Mouse (Mus musculus) heart, adult 11 months (tissue): ENCODE results near the gene Padi1.

Experiments used
- DNase-seq: peaks from one replicate; pipeline ENCODE4 v3.0.0; 2022

The Padi1 gene

DNA sequence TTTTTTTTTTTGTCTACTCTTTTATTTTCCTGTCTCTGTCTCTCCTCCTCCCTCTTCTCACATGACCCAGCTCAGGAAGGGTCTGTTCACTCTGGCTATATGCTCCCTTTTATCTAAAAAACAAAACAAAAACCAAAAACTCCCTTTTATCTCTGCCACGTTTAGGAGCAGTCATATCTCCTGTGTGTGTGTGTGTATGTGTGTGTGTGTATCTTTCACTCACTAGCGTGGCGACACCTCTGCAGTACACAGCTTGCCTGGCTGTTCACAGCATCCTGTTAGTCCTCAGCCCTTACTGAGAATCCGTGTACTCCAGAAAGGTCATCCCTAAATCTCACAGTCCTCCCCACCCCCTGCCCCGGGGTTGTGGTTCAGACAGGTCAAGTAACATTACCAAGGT lies 30.1 kb downstream of the Padi1 start:
- no peak for DNase-seq

- DNase-seq: peak; percentile 93
Observed at GRCm38 (mm10) chr4:140814241-140815225, 31.0 kb downstream of the Padi1 start.

DNA sequence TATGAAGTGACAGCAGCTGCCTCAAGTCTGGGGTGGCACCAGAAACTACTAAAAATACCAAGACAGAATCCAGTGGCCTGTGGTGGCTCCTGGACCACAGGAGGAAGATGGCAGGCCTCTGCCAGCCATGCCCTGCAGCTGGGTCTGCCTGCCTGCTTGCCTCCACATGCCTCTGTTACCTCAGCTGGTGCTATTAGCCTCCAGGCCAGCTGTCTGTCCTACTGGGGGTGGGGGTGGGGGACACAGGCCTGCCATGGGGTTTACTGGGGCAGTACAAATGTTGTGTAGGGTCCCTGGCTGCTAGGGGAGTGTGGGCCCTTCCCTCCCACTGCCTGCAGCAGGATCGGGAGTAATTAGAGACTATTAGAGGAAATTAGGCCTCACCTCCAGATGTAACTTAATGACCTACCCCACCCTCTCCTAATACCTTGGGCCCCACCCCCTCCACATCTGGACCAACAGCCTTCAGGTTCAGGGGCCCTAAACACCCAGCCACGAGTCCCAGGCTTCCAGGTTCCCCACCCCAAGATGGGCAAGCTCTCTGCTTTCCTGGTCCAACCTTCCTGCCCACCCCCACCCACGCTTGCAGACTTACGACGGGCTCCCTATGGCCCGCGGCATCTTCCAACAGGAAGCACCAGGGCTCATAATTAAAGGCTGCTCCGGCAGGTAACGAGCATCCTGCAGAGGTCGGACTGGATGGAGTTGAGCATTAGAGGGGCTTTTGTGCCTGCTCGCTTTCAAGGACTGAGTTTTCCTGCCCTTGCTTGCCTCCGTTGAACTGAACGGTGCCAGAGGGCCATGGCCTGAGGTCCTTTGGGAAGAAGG lies 32.0 kb downstream of the Padi1 start:
- DNase-seq: no peak

GRCm38 (mm10) chr4:140812609-140813008 lies 33.0 kb downstream of the Padi1 start:
- no peak for DNase-seq

GRCm38 (mm10) chr4:140812191-140812590 lies 33.4 kb downstream of the Padi1 start:
- no peak for DNase-seq

DNA sequence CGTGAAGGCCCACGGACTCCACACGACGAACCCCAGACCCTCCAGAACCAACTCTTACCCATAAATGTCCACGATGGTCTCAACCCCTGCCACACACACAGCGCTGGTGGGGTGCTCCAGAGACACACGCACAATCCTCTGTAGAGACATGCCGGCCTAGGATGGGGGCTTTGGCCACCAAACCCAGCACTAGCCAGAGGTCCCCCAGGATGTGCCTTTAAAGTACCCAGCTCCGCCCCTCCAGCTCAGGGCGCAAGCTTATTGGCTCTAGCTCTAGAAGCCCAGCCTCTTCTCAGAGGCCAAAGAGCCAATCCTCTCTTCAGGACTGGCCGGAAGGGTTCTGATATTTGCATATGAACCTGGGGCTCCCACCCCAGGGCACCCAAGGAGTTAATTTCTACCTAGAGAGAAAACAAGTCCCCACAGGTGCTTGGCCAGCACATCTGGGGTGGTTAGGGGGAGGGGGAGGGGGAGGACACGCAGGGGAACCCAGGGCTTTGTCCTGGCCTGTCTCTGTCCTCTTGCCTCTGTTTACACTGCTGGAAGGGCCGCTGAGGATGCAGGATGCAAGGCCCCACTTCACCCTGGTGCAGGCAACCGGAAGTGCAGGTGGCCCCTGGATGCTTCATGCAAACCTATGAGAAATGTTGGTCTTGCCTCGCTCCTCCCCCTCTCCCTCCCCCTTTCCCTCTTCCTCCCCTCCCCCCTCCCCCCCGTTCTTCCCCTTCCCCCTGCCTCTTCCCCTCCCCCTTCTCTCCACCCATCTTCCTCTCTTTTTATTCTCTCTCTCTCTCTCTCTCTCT lies 34.9 kb downstream of the Padi1 start, which contains the start of gene Padi3:
Gene Padi3 (minus strand): TSS at position 191 of the 803 bp plus-strand sequence.
- no peak for DNase-seq

- peak; percentile 92 for DNase-seq
Observed at GRCm38 (mm10) chr4:140809118-140809517, 36.5 kb downstream of the Padi1 start.

- no peak for DNase-seq
Observed at GRCm38 (mm10) chr4:140804601-140805000, 41.0 kb downstream of the Padi1 start.

DNA sequence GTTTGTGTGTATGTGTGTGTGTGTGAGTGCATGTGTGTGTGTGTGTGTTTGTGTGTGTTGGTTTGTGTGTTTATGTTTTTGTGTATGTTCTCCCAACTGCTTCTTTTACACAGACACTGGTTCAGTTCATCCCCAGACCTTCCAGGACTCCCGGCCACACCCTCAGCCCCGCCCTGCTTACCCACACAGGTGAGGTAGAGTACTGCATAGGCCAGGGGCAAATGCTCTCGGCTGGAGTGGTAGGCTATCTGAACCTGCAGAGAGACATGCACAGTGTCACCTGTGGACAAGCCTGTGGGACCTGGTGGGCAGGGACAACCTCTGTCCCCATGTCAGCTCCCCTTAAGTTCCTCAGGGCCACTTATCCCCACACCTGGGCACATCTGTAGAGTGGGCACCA lies 44.2 kb downstream of the Padi1 start:
- DNase-seq: no peak

DNA sequence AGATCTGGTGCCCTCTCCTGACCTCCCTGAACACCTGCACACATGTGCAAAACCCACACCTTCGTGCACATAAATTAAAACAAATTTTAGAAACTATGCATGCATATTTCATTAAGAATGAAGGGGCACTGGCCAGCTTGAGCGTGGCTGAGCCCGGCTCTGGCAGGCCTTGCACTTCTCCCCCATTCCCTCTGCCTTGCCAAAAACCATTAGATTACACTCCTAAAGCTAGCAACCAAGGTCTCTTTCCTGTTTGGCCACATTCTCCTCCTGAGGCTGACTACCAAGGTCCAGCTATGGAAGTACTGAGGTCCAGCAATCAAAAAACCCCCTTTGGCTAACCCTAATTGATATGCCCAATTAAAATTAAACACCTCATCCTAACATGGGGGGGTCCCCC lies 48.8 kb downstream of the Padi1 start:
- DNase-seq: no peak

DNA sequence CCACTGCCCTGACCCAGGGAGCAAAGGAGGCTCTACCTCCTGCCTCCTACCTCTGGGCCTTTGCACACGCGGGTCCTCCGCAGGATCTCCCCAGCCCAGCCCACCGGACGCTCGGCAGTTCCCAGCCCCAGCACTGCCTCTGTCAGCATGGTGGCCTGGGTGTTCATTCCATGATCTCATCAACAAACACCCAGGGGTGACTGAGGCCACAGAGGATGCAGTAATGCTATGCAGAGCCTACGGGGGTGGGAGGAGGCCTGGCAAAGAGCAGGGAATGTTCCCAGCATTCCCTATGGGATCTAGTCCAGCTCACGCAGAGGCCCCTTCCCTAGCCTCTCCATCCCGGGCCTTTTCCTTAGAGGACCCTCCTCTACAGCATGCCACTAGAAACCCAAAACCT lies 50.9 kb downstream of the Padi1 start:
- DNase-seq: no peak

DNA sequence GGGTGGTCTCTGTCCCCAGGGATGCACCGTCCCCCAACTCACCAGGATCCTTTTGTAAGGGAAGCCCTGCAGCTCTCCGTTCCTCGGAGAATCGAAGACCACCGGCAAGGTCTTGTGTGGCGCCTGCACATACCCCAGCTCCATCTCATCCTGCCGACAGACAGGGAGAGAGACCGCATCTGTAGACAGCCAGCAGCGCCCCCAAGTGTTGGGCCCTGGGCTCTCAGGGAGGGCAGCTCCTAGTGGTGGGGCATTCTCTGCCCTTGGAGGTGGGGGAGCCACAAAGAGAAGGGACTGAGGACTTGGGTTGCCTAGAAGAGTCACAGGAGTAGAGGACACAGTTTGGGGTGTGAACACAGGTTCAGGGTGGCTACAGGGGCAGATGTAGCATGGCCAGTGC lies 51.8 kb downstream of the Padi1 start:
- DNase-seq: no peak

DNA sequence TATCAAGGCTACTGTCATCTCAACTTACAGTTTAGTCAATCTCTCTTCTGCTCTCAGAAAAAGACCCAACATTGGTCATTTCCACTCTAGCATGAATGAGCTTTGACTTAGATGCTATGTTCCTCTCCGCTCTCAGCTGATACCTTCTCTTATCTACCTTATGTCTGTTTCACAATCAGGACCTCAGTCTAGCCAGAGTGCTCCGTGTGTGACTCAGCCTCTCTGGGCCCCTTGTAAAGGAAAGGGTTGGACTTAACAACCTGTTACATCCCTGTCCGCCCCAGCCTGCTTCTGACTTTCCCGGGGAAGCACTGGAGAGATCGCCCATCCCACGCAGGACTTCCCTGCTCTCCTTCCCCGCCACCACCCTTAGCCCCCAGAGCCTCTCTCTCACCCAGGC lies 53.0 kb downstream of the Padi1 start:
- DNase-seq: no peak

GRCm38 (mm10) chr4:140791071-140791470 lies 54.5 kb downstream of the Padi1 start:
- peak; percentile 94 for DNase-seq

DNA sequence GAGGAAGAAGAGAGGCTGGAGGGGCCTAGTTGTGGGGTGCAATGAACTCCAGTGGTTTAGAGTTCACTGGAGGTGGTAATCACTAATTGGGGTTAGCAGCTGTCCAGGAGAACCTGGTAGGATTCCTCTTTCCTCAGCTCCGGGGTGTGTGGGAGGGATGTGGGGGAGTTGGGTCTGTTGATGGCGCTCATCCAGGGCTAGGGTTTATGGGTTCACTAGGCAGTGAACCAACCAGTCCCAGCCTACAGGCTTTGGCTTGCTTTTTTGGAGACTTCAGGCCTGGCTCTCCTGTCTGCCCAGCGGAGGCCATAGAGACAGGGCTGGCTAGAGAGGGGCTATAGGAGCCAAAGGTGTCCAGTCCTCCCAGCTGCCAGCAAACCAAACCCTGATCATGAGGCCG lies 55.6 kb downstream of the Padi1 start:
- no peak for DNase-seq

DNA sequence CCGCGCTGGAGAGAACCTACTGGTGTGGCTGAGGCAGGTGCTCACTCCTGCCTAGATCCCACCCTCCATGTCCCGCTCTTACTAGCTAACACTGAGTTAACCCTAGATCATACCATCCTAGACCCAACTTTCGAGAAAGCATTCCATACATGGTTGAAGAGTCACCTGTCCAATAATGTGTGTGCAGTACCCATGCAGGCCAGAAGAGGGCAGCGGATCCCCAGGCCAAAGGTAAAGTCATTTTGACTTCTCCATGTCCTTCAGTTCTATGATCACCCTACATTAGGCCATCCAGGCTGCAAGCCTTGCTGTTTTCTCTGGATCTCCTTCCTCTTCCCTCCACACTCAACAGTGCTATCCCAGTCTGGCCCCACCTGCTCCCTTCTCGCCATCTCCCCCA lies 56.6 kb downstream of the Padi1 start:
- DNase-seq: no peak

DNA sequence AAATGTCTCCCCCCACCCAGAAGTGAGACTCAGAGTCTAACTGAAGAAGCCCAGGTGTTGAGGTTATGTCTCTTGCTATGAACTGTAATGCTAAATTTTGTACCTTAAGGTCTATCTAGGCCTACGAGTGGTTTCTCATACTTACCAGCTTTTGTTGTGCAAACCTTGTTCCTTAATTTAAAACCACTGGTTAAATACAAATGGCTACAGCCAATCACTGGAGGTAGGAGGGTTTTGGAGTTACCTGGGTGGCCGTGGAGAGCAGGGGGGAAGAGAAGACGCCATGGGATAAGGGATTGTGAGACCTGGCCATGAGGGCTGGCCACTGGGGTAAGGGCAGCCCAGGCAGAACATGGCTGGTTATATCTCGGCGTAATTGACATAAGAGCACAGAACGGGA lies 57.3 kb downstream of the Padi1 start:
- no peak for DNase-seq

DNA sequence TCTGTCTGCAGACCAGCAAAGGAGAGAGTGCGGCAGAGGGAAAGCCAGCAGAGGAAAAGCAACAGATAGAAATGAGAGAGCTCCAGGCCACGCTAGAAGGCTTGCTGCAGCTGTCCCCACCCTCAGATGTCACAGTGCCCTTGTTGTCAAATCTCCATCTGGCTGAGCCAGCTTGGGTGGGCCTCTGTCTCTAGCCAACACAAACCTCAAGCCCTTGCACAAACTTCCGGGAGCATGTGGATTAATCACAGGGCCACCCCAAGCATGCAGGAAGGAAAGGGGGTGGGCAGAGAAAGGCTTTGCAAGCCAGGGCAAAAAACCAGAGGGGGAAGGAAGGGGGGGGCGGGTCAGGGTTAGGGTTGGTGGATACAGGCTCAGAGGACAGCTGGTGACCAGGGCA lies 58.2 kb downstream of the Padi1 start:
- peak; percentile 98 for DNase-seq

DNA sequence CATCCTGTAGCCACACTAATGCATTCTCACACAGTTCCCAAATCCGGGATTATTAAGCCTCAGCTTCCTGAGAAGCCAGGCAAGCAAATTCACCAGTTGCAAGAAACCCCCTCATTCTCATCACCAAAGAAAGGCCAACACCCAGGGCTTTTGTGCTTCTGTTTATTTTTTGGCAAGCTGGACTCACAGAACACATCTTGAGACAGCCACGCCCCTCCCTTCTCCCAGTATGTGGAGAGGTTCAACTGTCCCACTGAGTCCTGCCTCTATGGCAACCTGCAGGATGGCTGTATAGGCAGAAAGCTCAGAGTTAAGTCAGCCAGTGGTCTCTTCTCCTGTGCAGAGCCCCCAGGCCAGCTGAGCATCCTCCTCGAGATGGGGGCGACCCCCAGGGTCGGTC lies 60.4 kb downstream of the Padi1 start:
- DNase-seq: no peak

DNA sequence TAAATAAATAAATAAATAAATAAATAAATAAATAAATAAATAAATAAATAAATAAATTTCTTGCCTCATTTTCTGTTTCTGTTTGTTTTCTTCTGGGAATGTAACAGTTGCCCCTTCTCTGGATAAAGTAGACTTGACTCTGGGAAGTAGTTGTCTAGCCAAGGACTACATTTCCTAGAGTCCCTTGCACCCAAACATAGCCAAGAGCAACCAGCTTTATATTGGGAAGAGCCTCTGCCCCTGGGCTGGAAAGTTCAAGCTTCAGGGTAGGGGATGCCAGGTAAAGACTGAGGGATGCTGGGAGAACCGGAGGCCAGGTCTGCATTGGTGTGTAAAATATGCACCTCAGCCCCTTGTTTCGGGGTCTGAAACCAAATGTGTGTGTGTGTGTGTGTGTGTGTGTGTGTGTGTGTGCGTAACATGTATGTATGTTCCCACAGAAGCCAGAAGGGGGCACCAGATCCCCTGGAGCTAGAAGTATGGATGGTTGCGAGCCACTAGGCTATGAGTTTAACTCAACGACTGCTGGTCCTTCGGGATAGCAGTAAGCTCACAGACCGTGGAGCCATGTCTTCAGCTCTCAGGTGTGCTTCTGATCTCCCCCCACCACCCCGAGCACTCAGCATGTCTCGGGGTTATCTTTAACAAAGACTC lies 61.2 kb downstream of the Padi1 start:
- no peak for DNase-seq

- no peak for DNase-seq
Observed at GRCm38 (mm10) chr4:140782821-140783220, 62.8 kb downstream of the Padi1 start.

- no peak for DNase-seq
Observed at GRCm38 (mm10) chr4:140780507-140780906, 65.1 kb downstream of the Padi1 start.
